13 mouse cellular contexts compared by ENCODE assay signal in genomic region chr2:105673054-105673453, GRCm38 (mm10). TPM values are rescaled to one million over a fixed set of nuclear protein-coding genes. Genes with fewer than 3 reads are reported as not detected.
DNase-seq lines count a peak whose midpoint lies in the region; ATAC-seq lines count a peak whose summit lies in the region.
"Had no signal": no experiment of that assay in that cellular context is flagged by ENCODE, and none has a peak within 500 bp of the region (broad histone marks: within the 10 kb centered on the region; RNA-seq: fewer than 3 reads in every experiment).

No protein-coding gene starts in this region.

- DNase-seq in urinary bladder, postnatal 14 days (ENCODE audit: low spot score), result no peak
- DNase-seq in adrenal gland, postnatal 4 days (ENCODE audit: low spot score in 2 of 2), result no peak
- DNase-seq in urinary bladder, adult 18-20 months (ENCODE audit: low spot score in 2 of 2), result no peak
- no peak for DNase-seq in layer of hippocampus, adult 9-10 months (ENCODE audit: low spot score)
- DNase-seq: layer of hippocampus, adult 9-11 months; liver had no signal

- no peak for ATAC-seq in megakaryocyte, adult 5-6 weeks (ENCODE audit: poor library complexity, severe bottlenecking)
- ATAC-seq in forebrain, embryonic 15.5 days (replicated peaks), result no peak
- ATAC-seq in midbrain, embryonic 13.5 days, result no peak

- peak overlapping the region; percentile 83 for H3K4me2 ChIP-seq in forebrain, embryonic 15.5 days (replicated peaks)
- H3K4me2 ChIP-seq in midbrain, embryonic 13.5 days (replicated peaks), result peak overlapping the region; percentile 62

- H3K4me3 ChIP-seq in megakaryocyte, embryonic 14.5 days (replicated peaks), result peak overlapping the region; percentile 10
- H3K4me3 ChIP-seq in forebrain, embryonic 15.5 days, result peak overlapping the region; percentile 58
- H3K4me3 ChIP-seq in midbrain, embryonic 13.5 days (replicated peaks), result peak overlapping the region; percentile 49
- H3K4me3 ChIP-seq: erythroblast, embryonic 14.5 days had no signal

- H3K4me1 ChIP-seq in megakaryocyte, embryonic 14.5 days, result peaks cover 77% of the 10 kb centered on the region
- peaks cover 60% of the 10 kb centered on the region for H3K4me1 ChIP-seq in forebrain, embryonic 15.5 days
- peaks cover 53% of the 10 kb centered on the region for H3K4me1 ChIP-seq in midbrain, embryonic 13.5 days (replicated peaks)

- H3K9me3 ChIP-seq in megakaryocyte, embryonic 14.5 days, result peaks cover 9% of the 10 kb centered on the region
- H3K9me3 ChIP-seq in forebrain, embryonic 15.5 days, result no peaks in the 10 kb centered on the region
- no peaks in the 10 kb centered on the region for H3K9me3 ChIP-seq in midbrain, embryonic 13.5 days

- H3K27ac ChIP-seq in forebrain, embryonic 15.5 days (replicated peaks), result peak overlapping the region; percentile 88
- H3K27ac ChIP-seq in midbrain, embryonic 13.5 days, result peak overlapping the region; percentile 64
- H3K27ac ChIP-seq: heart, adult 2 months; macrophage had no signal

- 5% methylated on average over 6 of the region's 6 CpGs for WGBS in forebrain, embryonic 15.5 days
- under 1% methylated on average over 6 of the region's 6 CpGs for WGBS in midbrain, embryonic 13.5 days

- H3K36me3 ChIP-seq in megakaryocyte, embryonic 14.5 days (replicated peaks; ENCODE audit: low read length), result no peaks in the 10 kb centered on the region
- H3K36me3 ChIP-seq in forebrain, embryonic 15.5 days, result no peaks in the 10 kb centered on the region
- H3K36me3 ChIP-seq in midbrain, embryonic 13.5 days, result no peaks in the 10 kb centered on the region

- peaks cover 99% of the 10 kb centered on the region for H3K27me3 ChIP-seq in megakaryocyte, embryonic 14.5 days (replicated peaks)
- peaks cover 40% of the 10 kb centered on the region for H3K27me3 ChIP-seq in forebrain, embryonic 15.5 days
- peaks cover 100% of the 10 kb centered on the region for H3K27me3 ChIP-seq in midbrain, embryonic 13.5 days

- peak overlapping the region; percentile 44 for H3K9ac ChIP-seq in forebrain, embryonic 15.5 days (replicated peaks)
- H3K9ac ChIP-seq in midbrain, embryonic 13.5 days (replicated peaks), result peak overlapping the region; percentile 55; the same call in 1 of the 2 replicates

RNA-seq across cellular contexts. Expression of gene Pax6, which starts 4.4 kb away (rescaled TPM):
- polyA plus RNA-seq in megakaryocyte, embryonic 14.5 days (2012; ENCODE audit: insufficient read depth, low replicate concordance), result 0.15 TPM in 1 of 2 replicates, not detected in the other
- total RNA-seq in megakaryocyte, adult 5-6 weeks (2015), result not detected in 2 replicates
- total RNA-seq in megakaryocyte, adult 5-6 weeks (2017), result not detected in 2 replicates
- polyA plus RNA-seq in forebrain, embryonic 15.5 days (2015; fragmentation: Nextera tagmentation; extraction: Ambion mirVana), result 45.0 and 57.0 TPM in 2 replicates
- polyA plus RNA-seq in midbrain, embryonic 13.5 days (2015; fragmentation: Nextera tagmentation; extraction: Ambion mirVana), result 39.9 and 40.9 TPM in 2 replicates
- 1 to 10 TPM; 1.1 to 4.5 TPM for total RNA-seq in adrenal gland, postnatal 4 days (2021)
- total RNA-seq: heart, adult 2 months had no signal
- polyA plus RNA-seq: heart, adult 2 months; macrophage had no signal

Comparison
In these comparisons a context has a peak if more than half of its experiments do, and no peak if none do; other contexts are left out.
1. RNA of gene Pax6, which starts 4.4 kb away (polyA plus RNA-seq): 45.0 to 57.0 TPM in forebrain, embryonic 15.5 days and 39.9 to 40.9 TPM in midbrain, embryonic 13.5 days; 0.15 TPM in megakaryocyte, embryonic 14.5 days; every median in the first group is over 10 times any median in the second.
2. Peak in every context shown above with its lines, with median percentiles within 50 percentile points of each other: H3K4me3 ChIP-seq.